Mouse (Mus musculus): ENCODE results near the gene Rhof. TPM values are rescaled to one million over a fixed set of nuclear protein-coding genes. Genes with fewer than 3 reads are reported as not detected.
A peak's percentile ranks its signal among the peaks of the same experiment; 100 is the strongest.

The Rhof gene
- polyA plus RNA-seq, 1 experiment: 13.4 TPM

GRCm38 (mm10) chr5:123090560-123091306, 41.8 kb downstream of the Rhof start:
- DNase-seq: peak; percentile 87
- no peak for TF ChIP-seq CTCF (conservative IDR thresholded peaks at IDR 0.05; ENCODE audit: insufficient read depth, insufficient read length, low read depth, low read length)
- TF ChIP-seq POLR2A (IDR thresholded peaks at IDR 0.05; ENCODE audit: low read depth, low read length): no peak
- WGBS: 79% methylated on average over 10 of the region's 10 CpGs

GRCm38 (mm10) chr5:123088784-123089183, 43.7 kb downstream of the Rhof start:
- H3K27me3 ChIP-seq (replicated peaks; ENCODE audit: control insufficient read depth, insufficient read depth, low read length): no peaks in the 10 kb centered on the region
- 96% methylated on average over 4 of the region's 4 CpGs for WGBS
- DNase-seq: no peak
- no peak overlapping the region for H3K4me3 ChIP-seq (ENCODE audit: insufficient read depth, low read depth, low read length)
- H3K27ac ChIP-seq (ENCODE audit: insufficient read depth, low read depth, low read length): no peak overlapping the region
- TF ChIP-seq POLR2A (IDR thresholded peaks at IDR 0.05; ENCODE audit: low read depth, low read length): no peak
- peaks cover 7% of the 10 kb centered on the region for H3K4me1 ChIP-seq (ENCODE audit: control insufficient read depth, insufficient read depth, low read length)
- no peaks in the 10 kb centered on the region for H3K36me3 ChIP-seq (ENCODE audit: control insufficient read depth, insufficient read depth, low read length)

More at GRCm38 (mm10) chr5:123090560-123091306, 41.8 kb downstream of the Rhof start:
- H3K27me3 ChIP-seq (replicated peaks; ENCODE audit: control insufficient read depth, insufficient read depth, low read length): no peaks in the 10 kb centered on the region
- H3K36me3 ChIP-seq (ENCODE audit: control insufficient read depth, insufficient read depth, low read length): no peaks in the 10 kb centered on the region
- no peak overlapping the region for H3K27ac ChIP-seq (ENCODE audit: insufficient read depth, low read depth, low read length)
- no peak overlapping the region for H3K4me3 ChIP-seq (ENCODE audit: insufficient read depth, low read depth, low read length)
- H3K4me1 ChIP-seq (ENCODE audit: control insufficient read depth, insufficient read depth, low read length): peaks cover 7% of the 10 kb centered on the region

- H3K27me3 ChIP-seq (replicated peaks; ENCODE audit: control insufficient read depth, insufficient read depth, low read length): no peaks in the 10 kb centered on the region
- 90% methylated on average over 2 of the region's 2 CpGs for WGBS
Observed at GRCm38 (mm10) chr5:123086501-123086900, 46.0 kb downstream of the Rhof start.

DNA sequence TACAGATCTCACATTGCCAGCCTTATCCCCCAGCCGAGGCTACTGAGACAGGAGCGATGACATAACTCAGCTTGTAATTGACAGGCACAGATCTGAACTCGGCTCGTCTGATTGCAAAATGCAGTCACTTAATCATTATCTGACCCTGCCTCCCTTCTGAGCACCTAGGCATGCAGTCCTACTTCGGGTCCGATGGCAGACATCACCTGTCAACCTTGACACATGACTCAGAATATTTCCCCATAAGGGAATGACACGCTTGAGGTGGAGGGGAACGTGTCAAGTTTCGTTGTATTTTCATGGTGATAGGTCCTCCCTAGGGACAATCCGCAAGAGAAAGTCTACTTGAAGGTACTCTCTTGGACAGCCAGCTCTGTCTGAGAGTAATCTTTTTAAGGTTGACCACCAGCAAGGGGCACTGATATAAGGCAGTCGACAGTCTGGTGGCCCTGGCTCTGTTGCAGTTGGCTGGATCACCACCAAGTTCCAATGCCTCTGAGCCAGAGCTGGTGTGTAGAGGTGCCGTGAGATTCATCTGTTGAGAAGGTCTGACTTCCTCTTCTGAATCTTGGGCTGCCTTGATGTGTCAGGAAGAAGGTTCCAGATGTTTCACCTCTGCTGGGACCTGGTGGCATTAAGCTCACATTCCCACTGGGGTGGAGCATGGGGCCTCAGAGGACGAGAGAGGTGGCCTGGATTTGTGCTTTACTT, 49.0 kb downstream of the Rhof start:
- TF ChIP-seq POLR2A (IDR thresholded peaks at IDR 0.05; ENCODE audit: low read depth, low read length) (no peak), CTCF (conservative IDR thresholded peaks at IDR 0.05; ENCODE audit: insufficient read depth, insufficient read length, low read depth, low read length) (no peak)
- H3K36me3 ChIP-seq (ENCODE audit: control insufficient read depth, insufficient read depth, low read length): no peaks in the 10 kb centered on the region
- no peak for DNase-seq
- no peak overlapping the region for H3K4me3 ChIP-seq (ENCODE audit: insufficient read depth, low read depth, low read length)
- WGBS: 43% methylated on average over 13 of the region's 13 CpGs
- H3K27ac ChIP-seq (ENCODE audit: insufficient read depth, low read depth, low read length): no peak overlapping the region
- no peaks in the 10 kb centered on the region for H3K27me3 ChIP-seq (replicated peaks; ENCODE audit: control insufficient read depth, insufficient read depth, low read length)
- no peaks in the 10 kb centered on the region for H3K4me1 ChIP-seq (ENCODE audit: control insufficient read depth, insufficient read depth, low read length)

More at GRCm38 (mm10) chr5:123086501-123086900, 46.0 kb downstream of the Rhof start:
- Histone ChIP-seq H3K4me1 (ENCODE audit: control insufficient read depth, insufficient read depth, low read length) (no peaks in the 10 kb centered on the region), H3K4me3 (ENCODE audit: insufficient read depth, low read depth, low read length) (no peak overlapping the region), H3K36me3 (ENCODE audit: control insufficient read depth, insufficient read depth, low read length) (no peaks in the 10 kb centered on the region), H3K27ac (ENCODE audit: insufficient read depth, low read depth, low read length) (no peak overlapping the region)
- no peak for DNase-seq
- TF ChIP-seq CTCF (conservative IDR thresholded peaks at IDR 0.05; ENCODE audit: insufficient read depth, insufficient read length, low read depth, low read length) (no peak), POLR2A (IDR thresholded peaks at IDR 0.05; ENCODE audit: low read depth, low read length) (no peak)

DNA sequence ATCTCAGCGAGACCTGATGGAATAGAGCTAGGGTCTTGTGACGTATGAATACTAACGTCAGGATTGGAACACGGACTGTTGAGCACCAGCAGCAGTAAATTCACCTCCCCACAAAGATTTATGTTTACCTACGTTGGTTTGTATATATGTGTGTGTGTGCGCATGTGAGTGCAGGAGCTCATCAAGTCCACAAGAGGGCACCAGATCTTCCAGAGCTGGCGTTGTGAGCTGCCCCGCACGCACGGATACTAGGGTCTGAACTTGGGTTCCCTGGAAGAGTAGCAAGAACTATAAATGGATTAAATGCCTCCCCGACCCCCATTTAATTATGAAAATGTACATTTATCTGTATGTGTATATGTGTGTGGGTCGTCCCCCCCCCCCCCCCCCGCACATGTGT, 52.0 kb downstream of the Rhof start:
- WGBS: 91% methylated on average over 13 of the region's 13 CpGs
- H3K27ac ChIP-seq (ENCODE audit: insufficient read depth, low read depth, low read length): no peak overlapping the region

GRCm38 (mm10) chr5:123080041-123080440, 52.5 kb downstream of the Rhof start:
- Histone ChIP-seq H3K36me3 (ENCODE audit: control insufficient read depth, insufficient read depth, low read length) (no peaks in the 10 kb centered on the region), H3K27ac (ENCODE audit: insufficient read depth, low read depth, low read length) (peak overlapping the region; percentile 35), H3K4me3 (ENCODE audit: insufficient read depth, low read depth, low read length) (no peak overlapping the region), H3K27me3 (replicated peaks; ENCODE audit: control insufficient read depth, insufficient read depth, low read length) (no peaks in the 10 kb centered on the region), H3K4me1 (ENCODE audit: control insufficient read depth, insufficient read depth, low read length) (peaks cover 14% of the 10 kb centered on the region)
- DNase-seq: peak; percentile 51
- TF ChIP-seq POLR2A (IDR thresholded peaks at IDR 0.05; ENCODE audit: low read depth, low read length): no peak
- TF ChIP-seq CTCF (conservative IDR thresholded peaks at IDR 0.05; ENCODE audit: insufficient read depth, insufficient read length, low read depth, low read length): no peak
- 31% methylated on average over 8 of the region's 8 CpGs for WGBS

More for the DNA sequence above, 52.0 kb downstream of the Rhof start:
- TF ChIP-seq CTCF (conservative IDR thresholded peaks at IDR 0.05; ENCODE audit: insufficient read depth, insufficient read length, low read depth, low read length) (0 out of 2 replicates have a peak, but pooled peaks have one; percentile 11), POLR2A (IDR thresholded peaks at IDR 0.05; ENCODE audit: low read depth, low read length) (no peak)
- no peaks in the 10 kb centered on the region for H3K36me3 ChIP-seq (ENCODE audit: control insufficient read depth, insufficient read depth, low read length)
- no peak overlapping the region for H3K4me3 ChIP-seq (ENCODE audit: insufficient read depth, low read depth, low read length)
- DNase-seq: no peak
- peaks cover 12% of the 10 kb centered on the region for H3K4me1 ChIP-seq (ENCODE audit: control insufficient read depth, insufficient read depth, low read length)
- H3K27me3 ChIP-seq (replicated peaks; ENCODE audit: control insufficient read depth, insufficient read depth, low read length): no peaks in the 10 kb centered on the region

- Histone ChIP-seq H3K27ac (ENCODE audit: insufficient read depth, low read depth, low read length) (peak overlapping the region; percentile 49), H3K36me3 (ENCODE audit: control insufficient read depth, insufficient read depth, low read length) (no peaks in the 10 kb centered on the region), H3K4me3 (ENCODE audit: insufficient read depth, low read depth, low read length) (no peak overlapping the region), H3K4me1 (ENCODE audit: control insufficient read depth, insufficient read depth, low read length) (peaks cover 14% of the 10 kb centered on the region), H3K27me3 (replicated peaks; ENCODE audit: control insufficient read depth, insufficient read depth, low read length) (no peaks in the 10 kb centered on the region)
- DNase-seq: no peak
- WGBS: 46% methylated on average over 1 of the region's 1 CpGs
- no peak for TF ChIP-seq POLR2A (IDR thresholded peaks at IDR 0.05; ENCODE audit: low read depth, low read length)
- no peak for TF ChIP-seq CTCF (conservative IDR thresholded peaks at IDR 0.05; ENCODE audit: insufficient read depth, insufficient read length, low read depth, low read length)
Observed at GRCm38 (mm10) chr5:123079568-123079967, 52.9 kb downstream of the Rhof start.

All from kidney, adult 2 months (tissue).